Mouse (Mus musculus): ENCODE measurements around the gene Trpm7. TPM values are rescaled to one million over a fixed set of nuclear protein-coding genes. Genes with fewer than 3 reads are reported as not detected.

Gene Trpm7
- polyA plus RNA-seq, 1 experiment from 2014 or later, result 63.4 TPM

Small RNA genes lying within 50 kb of the gene (microRNA-seq; reads per million reads assigned to microRNA genes)
- gene Mir3473g, result not detected

Other genes with a start within 250 kb of the Trpm7 start
- gene Gabpb1, start 199.9 kb downstream of the Trpm7 start, polyA plus RNA-seq (2016; fragmentation: Nextera tagmentation; extraction: Ambion mirVana), result 89.2 and 91.2 TPM in 2 replicates
- gene Usp8, start 168.9 kb downstream of the Trpm7 start, polyA plus RNA-seq (2016; fragmentation: Nextera tagmentation; extraction: Ambion mirVana), result 39.1 and 44.8 TPM in 2 replicates
- 2.9 and 4.1 TPM in 2 replicates for gene Usp50, start 92.8 kb downstream of the Trpm7 start, polyA plus RNA-seq (2016; fragmentation: Nextera tagmentation; extraction: Ambion mirVana)
- gene Sppl2a, start 57.0 kb upstream of the Trpm7 start, polyA plus RNA-seq (2016; fragmentation: Nextera tagmentation; extraction: Ambion mirVana), result 41.3 and 42.8 TPM in 2 replicates
- 12.3 and 13.8 TPM in 2 replicates for gene Ap4e1, start 132.5 kb upstream of the Trpm7 start, polyA plus RNA-seq (2016; fragmentation: Nextera tagmentation; extraction: Ambion mirVana)
- 35.6 and 40.2 TPM in 2 replicates for gene Blvra, start 194.4 kb upstream of the Trpm7 start, polyA plus RNA-seq (2016; fragmentation: Nextera tagmentation; extraction: Ambion mirVana)

All from limb, embryonic 12.5 days (tissue).